Mouse (Mus musculus) right cerebral cortex, postnatal 14 days (tissue): ENCODE data around the gene Fmo9.

Source experiments
- DNase-seq: peaks from one replicate; pipeline ENCODE4 v3.0.0; 2022

The Fmo9 gene

GRCm38 (mm10) chr1:166681745-166682144 lies at the start of gene Fmo9:
Fmo9 (minus strand) TSS chr1:166681845.
- no peak for DNase-seq

DNA sequence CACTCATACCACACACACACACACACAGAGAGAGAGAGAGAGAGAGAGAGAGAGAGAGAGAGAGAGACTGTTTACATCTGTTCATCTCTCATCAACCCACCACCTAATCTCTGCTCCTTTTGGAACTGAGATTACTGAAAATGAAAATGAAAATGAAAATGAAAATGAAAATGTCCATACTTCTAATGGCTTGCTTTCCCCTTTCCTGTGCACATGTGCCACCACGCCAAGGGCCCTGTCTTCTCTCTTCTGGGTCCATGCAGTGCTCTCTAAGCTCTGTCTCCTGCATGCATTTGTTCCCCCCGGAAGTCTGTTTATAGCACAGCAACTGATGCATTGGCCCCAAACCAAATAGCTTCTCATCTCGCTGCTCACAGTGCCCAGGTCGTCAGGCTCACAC lies 49.2 kb upstream of the Fmo9 start:
- no peak for DNase-seq

DNA sequence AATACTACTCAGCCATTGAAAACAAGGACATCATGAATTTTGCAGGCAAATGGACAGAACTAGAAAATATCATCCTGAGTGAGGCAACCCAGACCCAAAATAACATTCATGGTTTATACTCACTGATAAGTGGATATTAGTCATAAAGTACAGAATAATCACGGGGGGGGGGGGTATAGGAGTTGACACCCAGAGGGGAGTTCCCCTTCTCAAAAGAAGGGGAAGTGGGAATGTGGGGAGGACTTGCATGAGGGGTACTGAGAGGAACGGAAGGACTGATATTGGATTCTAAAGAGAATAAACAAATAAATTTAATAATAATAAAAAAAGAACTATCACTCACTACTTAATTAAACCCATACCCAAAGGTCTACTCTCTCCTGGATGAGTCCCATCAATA lies 48.6 kb upstream of the Fmo9 start:
- no peak for DNase-seq

DNA sequence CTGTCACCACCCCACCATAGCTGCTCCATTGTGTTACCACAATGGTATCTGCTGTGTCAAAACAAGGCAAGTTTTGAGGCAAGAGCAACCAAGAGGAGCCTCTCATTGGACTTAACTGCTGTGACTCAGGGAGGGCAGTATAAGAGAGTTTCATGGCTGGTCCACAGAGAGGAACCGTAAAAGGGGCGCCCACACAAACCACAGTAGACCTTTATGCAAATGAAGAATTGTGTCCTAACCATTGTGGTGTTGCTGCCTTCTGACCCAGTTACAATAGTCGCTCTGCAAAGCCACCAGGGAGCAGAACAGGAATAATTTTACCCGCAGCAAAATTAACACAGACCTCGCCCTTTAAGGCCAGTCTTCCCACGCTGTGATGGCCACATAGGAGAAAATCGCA lies 29.2 kb upstream of the Fmo9 start:
- no peak for DNase-seq

GRCm38 (mm10) chr1:166702270-166702912 lies 20.7 kb upstream of the Fmo9 start:
- no peak for DNase-seq

DNA sequence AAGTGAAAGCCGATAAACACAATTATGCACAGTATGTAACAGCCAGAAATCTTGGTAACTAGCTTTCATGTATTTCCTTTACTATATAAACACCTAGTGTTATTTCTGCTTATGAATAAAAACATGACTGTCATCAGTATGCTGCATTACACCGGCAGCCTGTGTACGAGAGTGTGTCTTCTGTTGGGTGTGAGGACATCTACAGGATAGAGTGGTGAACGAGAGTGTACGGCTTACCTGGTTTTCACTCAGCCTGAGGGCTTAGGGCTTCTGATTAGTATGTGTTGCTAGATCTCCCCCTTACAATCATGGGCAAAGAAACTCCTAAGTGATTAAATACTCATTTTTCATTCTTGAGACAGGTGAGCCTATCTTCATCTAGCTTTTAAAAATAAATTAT lies 12.4 kb downstream of the Fmo9 start:
- DNase-seq, result no peak

- DNase-seq, result no peak
These were observed 20.8 kb downstream of the Fmo9 start for GRCm38 (mm10) chr1:166660800-166661199.

GRCm38 (mm10) chr1:166647593-166647992 lies 34.1 kb downstream of the Fmo9 start, which contains the start of gene Gm4847:
Gm4847 (minus strand) TSS chr1:166647693.
- no peak for DNase-seq
